Mouse (Mus musculus): Measurements from ENCODE around the gene Btbd18.

Btbd18 gene

GRCm38 (mm10) chr2:84658806-84659205 is at the start of gene Btbd18:
Btbd18 (plus strand) TSS chr2:84659079.
- DNase-seq, result no peak

GRCm38 (mm10) chr2:84612764-84613163 is 46.1 kb upstream of the Btbd18 start:
- DNase-seq, result no peak

GRCm38 (mm10) chr2:84617637-84618515 is 41.0 kb upstream of the Btbd18 start:
- peak; percentile 34 for DNase-seq

- DNase-seq, result no peak
These were observed 40.0 kb upstream of the Btbd18 start for GRCm38 (mm10) chr2:84618914-84619313.

GRCm38 (mm10) chr2:84619646-84620340 is 39.1 kb upstream of the Btbd18 start:
- DNase-seq, result no peak

GRCm38 (mm10) chr2:84622668-84623067 is 36.2 kb upstream of the Btbd18 start:
- DNase-seq, result no peak

GRCm38 (mm10) chr2:84623428-84624119 is 35.3 kb upstream of the Btbd18 start:
- no peak for DNase-seq

GRCm38 (mm10) chr2:84624201-84624600 is 34.7 kb upstream of the Btbd18 start:
- no peak for DNase-seq

GRCm38 (mm10) chr2:84626366-84626975 is 32.4 kb upstream of the Btbd18 start:
- DNase-seq, result no peak

- no peak for DNase-seq
These were observed 31.8 kb upstream of the Btbd18 start for GRCm38 (mm10) chr2:84627036-84627435.

- no peak for DNase-seq
These were observed 26.9 kb upstream of the Btbd18 start for GRCm38 (mm10) chr2:84632001-84632400.

- DNase-seq, result no peak
These were observed 25.9 kb upstream of the Btbd18 start for GRCm38 (mm10) chr2:84632999-84633398.

GRCm38 (mm10) chr2:84634006-84634405 is 24.9 kb upstream of the Btbd18 start:
- no peak for DNase-seq

GRCm38 (mm10) chr2:84634934-84635482 is 23.9 kb upstream of the Btbd18 start:
- no peak for DNase-seq

- peak; percentile 82 for DNase-seq
These were observed 23.3 kb upstream of the Btbd18 start for GRCm38 (mm10) chr2:84635611-84636010.

GRCm38 (mm10) chr2:84636231-84636741 is 22.6 kb upstream of the Btbd18 start:
- no peak for DNase-seq

GRCm38 (mm10) chr2:84637452-84638165 is 21.3 kb upstream of the Btbd18 start:
- DNase-seq, result no peak

- DNase-seq, result no peak
These were observed 20.3 kb upstream of the Btbd18 start for GRCm38 (mm10) chr2:84638428-84639220.

- no peak for DNase-seq
These were observed 18.0 kb upstream of the Btbd18 start for GRCm38 (mm10) chr2:84640833-84641232.

- DNase-seq, result no peak
These were observed 12.7 kb upstream of the Btbd18 start for GRCm38 (mm10) chr2:84646138-84646537.

- DNase-seq, result no peak
These were observed 11.8 kb upstream of the Btbd18 start for GRCm38 (mm10) chr2:84647051-84647568.
